Mouse (Mus musculus): ENCODE measurements around the gene Wdr53.
"Not testable (repeated sequence)": the region's sequence is repeated elsewhere in the genome, so short reads cannot be mapped to it uniquely, and the experiment has no call there.

The Wdr53 gene

DNA sequence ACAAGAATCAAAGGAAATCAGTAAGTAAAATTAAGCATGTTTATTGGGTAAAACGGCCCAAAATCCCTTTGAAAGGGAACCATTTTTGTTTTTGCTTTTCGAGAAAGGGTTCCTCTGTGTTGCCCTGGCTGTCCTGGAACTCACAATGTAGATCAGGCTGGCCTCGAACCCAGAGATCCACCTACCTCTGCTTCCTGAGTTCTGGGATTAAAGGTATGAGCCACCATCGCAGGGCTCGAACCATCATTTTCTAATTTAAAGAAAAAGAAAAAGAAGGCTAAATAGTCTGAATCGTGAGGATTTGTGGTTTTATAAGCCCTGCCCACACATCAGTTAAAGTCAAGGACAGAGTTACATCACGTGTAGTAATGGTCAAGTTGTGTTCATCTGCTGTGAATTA lies 31.4 kb downstream of the Wdr53 start:
- no peak for DNase-seq (ENCODE audit: low read depth)

GRCm38 (mm10) chr16:32280211-32280610 lies 33.2 kb downstream of the Wdr53 start:
- no peak for DNase-seq (ENCODE audit: low read depth)

DNA sequence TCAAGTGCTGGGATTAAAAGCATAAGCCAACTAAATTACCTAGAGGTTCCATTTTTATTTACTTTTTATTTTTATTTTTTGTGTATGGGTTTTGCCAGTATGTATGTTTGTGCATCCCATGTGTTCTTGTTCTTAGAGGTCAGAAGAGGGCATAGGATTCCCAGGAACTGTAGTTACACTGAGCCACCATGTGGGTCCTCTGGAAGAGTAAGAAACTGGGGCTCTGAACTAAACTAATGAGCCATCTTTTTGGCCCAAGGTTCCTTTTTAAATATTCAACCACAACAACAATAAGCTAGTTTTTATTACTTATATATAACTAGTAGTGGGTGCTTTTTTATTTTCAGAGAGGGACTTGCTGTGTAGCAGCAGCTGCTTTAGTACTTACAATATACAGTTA lies 35.6 kb downstream of the Wdr53 start:
- no peak for DNase-seq (ENCODE audit: low read depth)

DNA sequence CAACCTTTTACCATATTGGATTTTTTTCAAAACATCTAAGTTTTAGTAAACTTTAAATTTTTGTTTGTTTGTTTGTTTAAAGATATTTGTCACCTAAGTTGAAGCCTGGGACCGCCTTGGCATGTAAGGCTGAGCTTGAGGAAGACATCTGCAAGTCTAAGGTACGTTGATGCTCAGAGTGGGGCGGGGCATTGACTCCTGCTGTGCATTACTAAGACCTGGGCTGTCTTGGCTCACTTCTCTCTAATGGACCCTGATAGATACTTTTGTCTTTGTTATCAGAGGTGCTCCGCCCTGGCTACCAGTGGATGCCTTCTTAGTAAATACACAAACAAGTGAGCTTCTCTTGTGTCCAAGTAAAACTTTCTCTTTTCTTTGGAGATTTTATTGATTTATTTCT lies 44.8 kb downstream of the Wdr53 start:
- DNase-seq (ENCODE audit: low read depth) = no peak

DNA sequence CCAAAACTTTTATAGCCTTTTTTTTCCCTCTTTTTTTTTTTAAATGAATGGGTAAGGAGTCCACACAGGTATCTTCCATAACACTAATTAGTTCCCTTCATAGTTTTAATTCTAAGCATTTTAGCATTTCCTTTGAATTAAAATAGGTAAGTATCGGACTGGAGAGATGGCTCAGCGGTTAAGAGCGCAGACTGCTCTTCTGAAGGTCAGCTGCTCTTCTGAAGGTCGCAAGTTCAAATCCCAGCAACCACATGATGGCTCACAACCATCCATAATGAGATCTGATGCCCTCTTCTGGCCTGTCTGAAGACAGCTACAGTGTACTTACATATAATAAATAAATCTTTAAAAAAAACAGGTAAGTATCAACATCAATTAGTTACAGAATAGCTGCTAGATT lies 52.6 kb downstream of the Wdr53 start:
- DNase-seq (ENCODE audit: low read depth) = not testable (repeated sequence)

- no peak for DNase-seq (ENCODE audit: low read depth)
Measured at GRCm38 (mm10) chr16:32303046-32303445, 56.0 kb downstream of the Wdr53 start.

DNA sequence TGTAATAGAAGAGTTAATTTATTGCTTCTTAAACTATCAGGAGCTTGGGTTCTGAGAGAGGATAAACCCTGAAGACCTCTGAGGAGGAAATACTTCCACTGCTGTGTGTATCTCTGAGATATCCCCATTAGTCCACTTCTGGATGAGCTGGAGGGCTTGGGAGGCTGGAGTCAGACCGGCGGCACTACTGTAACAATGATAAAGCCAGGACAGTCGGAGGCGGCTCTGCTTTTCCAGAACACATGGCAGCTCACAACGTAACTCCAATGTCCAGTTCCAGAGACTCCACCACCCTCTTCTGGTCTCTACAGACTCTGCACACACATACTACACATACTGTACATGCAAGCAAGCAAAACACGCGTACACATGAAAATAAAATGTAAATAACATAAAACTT lies 56.9 kb downstream of the Wdr53 start:
- no peak for DNase-seq (ENCODE audit: low read depth)

Data from c-Kit-positive CD71-positive TER-119-negative erythroid progenitor cells, embryonic 14.5 days (primary cell).